Mouse (Mus musculus) adrenal gland, postnatal 36 days (tissue): ENCODE results near the gene Kdelc1. TPM values are rescaled to one million over a fixed set of nuclear protein-coding genes. Genes with fewer than 3 reads are reported as not detected.

Experiments
- DNase-seq, 2 experiments: peaks; one replicate each; pipeline ENCODE4 v3.0.0; 2021; ENCODE audit warnings: mixed read lengths in 1 of 2
- long read RNA-seq, 2 experiments: library from polyadenylated mRNA; stranded (forward); transcript quantifications; one replicate each; pipeline ENCODE4 v2.0.0; 2021; ENCODE audit warnings: borderline sequencing depth in 2 of 2
- total RNA-seq, 2 experiments: library from RNA; stranded (reverse); gene quantifications; 2 replicates each; pipeline ENCODE4 v1.2.3; 2021

Gene Kdelc1
- total RNA-seq, result 10 to 100 TPM; 16.3 to 20.8 TPM
- long read RNA-seq, experiment 1, transcript Kdelc1-202 (10 exons, 2,359 nt), result major isoform, 26 of 32 reads
- long read RNA-seq, experiment 1, partial matches to known transcripts, result 1 of 32 reads
- long read RNA-seq, experiment 1, other reads (novel, unspliced or antisense), result 4 of 32 reads
- long read RNA-seq, experiment 2, transcript Kdelc1-202 (10 exons, 2,359 nt), result major isoform, 5 of 10 reads
- long read RNA-seq, experiment 2, partial matches to known transcripts, result 1 of 10 reads
- long read RNA-seq, experiment 2, other reads (novel, unspliced or antisense), result 2 of 10 reads

DNA sequence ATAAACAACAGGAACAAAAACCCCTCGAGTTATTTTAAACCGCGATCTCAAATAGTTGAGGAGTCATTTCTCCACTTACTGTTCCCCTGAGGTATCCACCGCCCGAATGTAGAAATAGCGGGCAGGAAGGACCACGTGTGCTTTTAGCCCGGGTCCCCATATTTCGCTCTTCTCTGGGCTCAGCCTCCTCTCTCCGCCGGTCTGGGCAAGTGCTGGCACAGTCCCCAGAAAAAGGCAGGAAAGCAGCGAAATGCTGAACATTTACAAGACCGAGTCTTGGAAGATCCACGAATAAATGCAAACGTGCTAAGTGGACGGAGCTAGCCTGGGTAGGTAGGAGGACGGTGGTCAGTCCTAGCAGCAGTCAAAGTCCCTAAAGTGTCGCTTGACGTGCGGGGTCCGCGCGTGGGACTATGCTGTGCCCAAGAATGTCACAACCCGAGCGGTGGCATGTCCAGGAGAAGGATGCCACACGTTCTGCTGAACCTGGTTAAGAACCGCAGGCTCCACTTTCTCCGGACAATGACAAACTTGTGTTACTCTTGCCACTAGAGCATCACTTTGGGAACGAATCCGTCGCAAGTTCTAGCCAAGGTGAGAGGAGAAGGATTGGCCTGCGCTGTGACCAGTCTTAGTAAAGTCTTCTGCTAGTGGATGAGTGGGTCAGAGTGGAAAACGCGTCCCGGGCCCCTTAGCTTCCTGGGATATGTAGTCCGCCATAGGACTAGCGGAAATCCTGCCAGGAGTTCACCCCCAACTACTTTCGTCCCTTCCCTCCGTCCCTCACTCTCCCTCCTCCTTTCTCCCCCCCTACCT is at the start of gene Kdelc1, which contains the start of gene Bivm:
Gene Kdelc1, minus strand, starts transcription at position 570 of the 816 bp plus-strand sequence.
Gene Bivm, plus strand, starts transcription at position 719 of the 816 bp plus-strand sequence.
- DNase-seq, result peak; percentile 88 to 89

DNA sequence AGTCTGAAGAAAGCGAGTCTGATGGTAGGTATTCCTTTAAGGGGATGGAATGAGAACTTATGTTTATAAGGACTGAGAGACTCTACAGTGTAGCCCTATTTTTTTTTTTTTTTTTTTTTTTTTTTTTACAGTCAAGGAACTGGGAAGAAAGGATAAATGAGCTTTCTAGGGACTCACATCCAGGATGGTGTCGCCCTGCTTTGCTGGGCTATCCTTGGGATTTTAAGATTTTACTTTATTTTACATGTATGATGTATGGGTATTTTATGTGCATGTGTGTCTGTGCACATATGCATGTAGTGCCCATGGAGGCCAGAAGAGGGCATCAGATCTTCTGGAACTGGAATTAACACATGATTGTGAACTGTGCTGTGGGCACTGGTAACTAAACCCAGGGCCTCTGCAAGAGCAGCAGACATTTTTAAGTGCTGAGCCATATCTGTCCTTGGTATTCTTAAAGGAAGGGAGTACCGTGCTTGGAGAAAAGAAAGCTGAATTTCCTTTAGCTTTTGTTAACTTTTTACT is 49.3 kb upstream of the Kdelc1 start:
- no peak for DNase-seq

DNA sequence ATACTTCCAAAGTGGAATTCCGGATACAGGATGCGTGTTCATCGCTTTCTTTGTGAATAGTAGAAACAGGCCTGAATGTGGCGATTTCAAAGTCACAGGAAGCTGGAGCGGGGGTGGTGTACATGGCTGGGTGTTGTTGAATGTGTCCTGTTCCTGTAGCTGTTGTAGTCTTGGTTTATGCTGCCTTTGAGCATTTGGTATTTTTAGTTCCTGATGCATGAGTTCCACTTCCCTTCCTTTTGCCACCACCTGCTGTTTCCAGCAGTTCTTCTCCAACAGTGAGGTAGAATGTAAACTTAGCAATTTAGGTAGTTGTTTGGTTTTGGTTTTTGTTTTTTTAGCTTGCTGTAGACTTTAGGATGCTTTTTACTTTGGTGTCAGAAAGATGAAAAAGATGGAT is 43.8 kb upstream of the Kdelc1 start:
- DNase-seq, result no peak

DNA sequence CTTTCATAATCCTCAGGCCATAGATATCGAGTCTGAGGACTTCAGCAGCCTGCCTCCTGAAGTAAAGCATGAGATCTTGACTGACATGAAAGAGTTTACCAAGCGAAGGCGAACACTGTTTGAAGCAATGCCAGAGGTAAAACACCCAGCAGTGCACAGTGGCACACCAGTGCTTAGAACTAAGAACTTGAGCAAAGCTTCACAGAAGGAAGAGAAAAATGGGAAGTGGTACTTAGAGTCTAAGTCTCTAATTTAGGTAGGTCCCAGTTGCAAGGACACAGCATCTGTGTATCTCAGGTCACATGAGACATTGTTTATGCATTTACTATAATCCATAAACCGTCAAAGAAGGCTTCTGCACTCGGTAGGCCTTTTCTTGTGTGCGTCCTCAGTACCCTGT is 43.2 kb upstream of the Kdelc1 start:
- no peak for DNase-seq

DNA sequence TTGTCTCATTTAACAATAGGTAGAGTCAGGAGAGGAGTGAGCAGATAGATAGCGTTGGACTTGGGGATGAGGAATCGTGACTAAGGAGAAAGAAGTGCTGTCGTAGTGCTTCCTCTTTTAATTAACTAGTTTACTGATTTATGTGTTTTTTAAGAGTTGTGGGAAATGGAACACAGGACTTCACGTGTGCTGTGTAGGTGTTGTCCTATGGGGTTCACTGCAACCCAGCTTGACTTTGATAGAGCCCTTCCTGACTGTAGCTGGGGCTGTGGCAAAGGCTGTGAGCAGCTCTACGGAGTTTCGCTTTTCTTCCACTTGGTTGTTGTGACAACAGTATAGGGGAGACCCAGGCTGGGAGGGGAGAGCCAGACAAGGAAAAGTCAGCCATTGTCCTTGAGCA is 39.7 kb upstream of the Kdelc1 start:
- DNase-seq, result no peak

DNA sequence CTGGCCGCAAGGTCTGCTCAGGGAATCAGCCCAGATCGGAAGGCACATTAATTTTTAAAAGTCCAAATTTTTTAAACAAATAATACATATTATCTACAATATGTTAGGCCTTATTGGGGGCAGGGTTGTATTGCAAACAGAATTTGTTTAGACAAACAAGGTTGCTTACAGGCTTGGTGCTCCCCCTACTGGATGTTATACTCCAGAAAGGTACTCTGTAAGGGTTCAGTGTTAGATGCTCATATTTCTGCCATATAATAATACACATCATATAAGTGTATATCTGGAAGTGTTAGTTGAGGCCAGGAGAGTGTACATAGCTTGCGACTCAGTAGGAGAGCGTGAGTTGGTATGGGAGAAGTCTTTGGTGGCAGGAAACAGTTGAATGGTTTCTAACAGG is 36.7 kb upstream of the Kdelc1 start:
- no peak for DNase-seq

DNA sequence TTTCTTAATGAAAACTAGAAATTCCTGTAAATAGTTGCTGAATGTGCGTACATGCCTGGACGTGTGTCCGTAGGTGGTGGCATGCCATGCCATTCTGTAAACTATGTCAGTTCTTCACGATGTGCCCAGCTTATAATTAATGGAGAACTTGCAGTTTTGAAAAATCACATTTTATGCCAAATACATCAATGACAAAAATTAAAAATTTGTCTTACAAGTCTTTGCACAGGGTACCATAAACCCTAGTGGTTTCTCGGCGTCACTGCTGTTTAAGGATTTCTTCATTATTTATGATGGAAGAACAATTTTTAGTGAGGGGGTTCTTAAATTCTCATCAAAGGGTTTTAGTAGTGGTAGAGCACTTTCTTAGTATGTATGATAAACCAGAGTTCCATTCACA is 30.1 kb upstream of the Kdelc1 start:
- DNase-seq, result no peak

DNA sequence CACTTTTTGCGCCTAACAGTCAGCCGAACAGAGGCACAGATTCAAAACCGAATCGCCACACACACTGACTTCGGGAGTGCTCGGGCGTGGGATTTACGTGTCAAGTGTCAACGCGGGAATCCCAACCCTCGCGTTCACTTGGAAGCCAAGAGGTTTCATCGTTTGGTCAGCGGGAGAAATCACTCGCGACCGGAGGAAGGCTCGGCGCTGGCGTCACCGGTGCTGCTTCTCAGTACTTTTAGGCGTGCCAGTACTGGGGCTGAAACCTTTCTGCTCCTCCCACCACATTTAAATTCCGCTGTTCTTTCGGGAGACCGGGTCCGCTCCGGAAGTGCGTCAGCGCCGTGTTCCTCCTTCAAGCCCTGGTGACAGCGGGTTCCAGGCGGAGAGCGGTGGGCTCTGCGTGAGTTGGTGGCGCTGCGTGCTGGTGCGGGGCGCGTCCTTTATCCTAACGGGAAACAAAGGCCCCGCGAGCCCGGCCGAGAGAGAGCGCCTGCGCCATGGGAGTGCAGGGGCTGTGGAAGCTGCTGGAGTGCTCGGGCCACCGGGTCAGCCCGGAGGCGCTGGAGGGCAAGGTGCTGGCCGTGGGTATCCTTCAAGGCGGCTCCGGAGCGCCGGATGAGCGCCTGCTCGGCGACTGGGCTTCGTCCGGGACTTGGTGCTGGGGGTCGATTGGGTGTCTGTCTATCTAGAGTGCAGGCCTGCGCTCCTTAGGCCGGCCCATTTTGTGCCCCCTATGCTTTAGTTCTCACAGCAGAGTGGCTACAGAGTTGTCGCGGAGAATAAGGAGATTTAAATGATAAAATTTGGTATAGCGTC is 29.2 kb upstream of the Kdelc1 start, which contains the start of gene Ercc5:
Gene Ercc5, plus strand, starts transcription at position 182 of the 819 bp plus-strand sequence.
- peak; percentile 90 to 92 for DNase-seq

DNA sequence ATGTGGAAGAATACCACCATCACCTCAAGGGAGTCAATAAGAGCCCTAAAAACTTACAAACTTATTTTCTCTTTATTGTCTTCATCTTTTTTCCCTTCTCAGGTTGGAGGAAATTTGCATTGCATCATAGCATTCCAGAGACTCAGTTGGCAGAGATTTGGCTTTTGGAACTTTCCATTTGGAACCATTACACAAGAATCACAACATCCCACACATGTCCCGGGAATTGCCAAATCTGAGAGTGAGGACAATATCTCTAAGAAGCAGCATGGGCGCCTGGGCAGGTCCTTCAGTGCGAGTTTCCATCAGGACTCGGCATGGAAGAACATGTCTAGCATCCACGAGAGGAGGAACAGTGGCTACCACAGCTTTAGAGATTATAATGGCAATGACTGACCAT is 24.1 kb upstream of the Kdelc1 start:
- no peak for DNase-seq

DNA sequence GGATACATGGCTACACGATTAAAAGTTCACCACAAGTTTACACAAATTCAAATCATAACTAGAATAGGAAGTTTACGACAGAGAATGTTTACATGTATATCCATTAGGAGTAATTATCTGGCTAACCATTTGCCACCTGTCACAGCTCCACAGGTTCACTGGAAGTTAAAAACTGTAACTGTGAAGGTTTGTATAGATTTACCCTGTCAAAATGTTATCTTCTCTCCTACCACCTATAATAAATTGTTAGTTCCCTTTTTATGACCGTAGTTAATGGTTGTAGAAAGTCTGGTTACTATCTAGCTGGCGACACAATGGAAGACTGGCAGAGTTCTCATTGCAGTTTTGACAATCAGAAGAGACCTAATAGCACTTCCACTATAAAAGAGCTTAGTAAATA is 21.6 kb upstream of the Kdelc1 start:
- no peak for DNase-seq

DNA sequence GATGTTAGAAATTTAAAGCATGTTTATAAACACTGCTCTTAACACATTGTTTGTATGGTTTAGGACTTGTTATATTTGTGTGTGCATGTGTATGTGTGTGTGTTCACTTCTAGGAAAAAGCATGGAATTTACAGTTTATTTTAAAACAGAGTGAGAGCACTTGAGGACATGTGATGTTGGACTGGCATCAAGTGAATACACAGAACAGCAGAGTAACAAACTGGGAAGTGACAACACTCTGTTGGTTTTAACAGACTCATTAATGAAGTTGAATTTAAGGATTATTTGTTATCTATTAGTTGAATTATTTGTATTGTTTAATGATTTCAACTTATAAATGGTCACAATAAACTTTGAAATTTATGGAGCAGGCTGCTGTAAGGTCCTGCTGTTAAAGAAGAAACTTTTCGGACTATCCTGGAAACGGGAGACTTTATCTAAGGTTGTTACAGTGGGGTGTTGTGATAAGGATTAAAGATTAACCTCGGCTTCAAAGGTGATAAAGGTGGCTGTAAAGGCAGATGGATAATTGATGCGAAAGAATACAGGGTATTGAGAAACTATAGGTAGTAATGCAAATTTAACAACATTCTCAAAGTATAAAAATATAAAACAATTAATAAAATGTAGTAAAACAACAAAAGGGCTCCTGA is 11.4 kb upstream of the Kdelc1 start:
- DNase-seq, result no peak

DNA sequence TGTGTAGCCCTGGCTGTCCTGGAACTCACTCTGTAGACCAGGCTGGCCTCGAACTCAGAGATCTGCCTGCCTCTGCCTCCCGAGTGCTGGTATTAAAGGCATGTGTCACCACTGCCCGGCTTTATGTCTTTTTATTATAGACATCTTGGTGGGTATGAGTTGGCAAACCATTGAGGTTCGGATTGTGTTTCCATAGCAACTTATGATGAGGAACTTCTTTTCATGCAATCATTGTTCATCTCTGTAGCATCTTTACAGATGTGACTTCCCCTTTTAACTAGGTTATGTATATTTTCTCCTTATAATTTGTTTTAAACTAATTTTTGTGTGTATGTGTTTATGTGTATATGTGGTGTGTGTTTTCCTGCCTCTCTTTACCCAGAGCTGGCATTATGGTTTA is 7.0 kb upstream of the Kdelc1 start:
- no peak for DNase-seq

DNA sequence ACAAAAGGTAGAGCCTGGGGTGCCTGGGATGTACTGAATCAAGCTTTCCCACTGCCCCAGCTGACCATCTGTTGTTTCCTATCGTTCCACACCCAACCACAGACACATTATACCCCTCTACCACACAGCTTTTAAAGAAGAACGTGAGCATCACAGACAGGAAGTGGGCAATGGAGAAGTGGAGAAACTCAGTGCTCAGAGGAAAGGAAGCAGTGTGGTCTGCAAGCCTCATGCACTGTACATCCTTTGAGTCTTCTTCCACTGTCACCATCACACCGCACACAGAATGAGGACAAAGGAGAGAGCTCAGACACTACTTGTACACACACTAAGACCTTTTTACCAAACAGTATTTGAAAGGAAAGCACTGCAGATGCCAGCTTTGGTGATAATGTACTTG is 3.6 kb upstream of the Kdelc1 start:
- DNase-seq, result no peak

DNA sequence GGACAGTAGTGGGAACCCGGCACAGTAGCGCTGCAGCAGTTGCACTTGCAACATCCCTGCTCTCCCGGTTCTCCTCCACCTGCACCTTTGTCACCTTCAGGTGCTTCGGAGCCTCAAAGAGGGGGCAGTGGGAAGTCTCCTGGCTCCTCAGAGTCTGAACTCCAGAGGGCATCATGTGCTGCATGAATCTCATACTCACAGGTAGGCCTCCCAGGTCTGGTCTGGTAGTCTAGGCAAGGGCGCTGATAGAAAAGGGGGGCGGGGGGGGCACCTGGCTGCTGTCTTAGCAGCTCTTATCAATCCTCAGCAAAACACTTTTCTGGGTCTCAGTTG is 1.4 kb upstream of the Kdelc1 start:
- no peak for DNase-seq

DNA sequence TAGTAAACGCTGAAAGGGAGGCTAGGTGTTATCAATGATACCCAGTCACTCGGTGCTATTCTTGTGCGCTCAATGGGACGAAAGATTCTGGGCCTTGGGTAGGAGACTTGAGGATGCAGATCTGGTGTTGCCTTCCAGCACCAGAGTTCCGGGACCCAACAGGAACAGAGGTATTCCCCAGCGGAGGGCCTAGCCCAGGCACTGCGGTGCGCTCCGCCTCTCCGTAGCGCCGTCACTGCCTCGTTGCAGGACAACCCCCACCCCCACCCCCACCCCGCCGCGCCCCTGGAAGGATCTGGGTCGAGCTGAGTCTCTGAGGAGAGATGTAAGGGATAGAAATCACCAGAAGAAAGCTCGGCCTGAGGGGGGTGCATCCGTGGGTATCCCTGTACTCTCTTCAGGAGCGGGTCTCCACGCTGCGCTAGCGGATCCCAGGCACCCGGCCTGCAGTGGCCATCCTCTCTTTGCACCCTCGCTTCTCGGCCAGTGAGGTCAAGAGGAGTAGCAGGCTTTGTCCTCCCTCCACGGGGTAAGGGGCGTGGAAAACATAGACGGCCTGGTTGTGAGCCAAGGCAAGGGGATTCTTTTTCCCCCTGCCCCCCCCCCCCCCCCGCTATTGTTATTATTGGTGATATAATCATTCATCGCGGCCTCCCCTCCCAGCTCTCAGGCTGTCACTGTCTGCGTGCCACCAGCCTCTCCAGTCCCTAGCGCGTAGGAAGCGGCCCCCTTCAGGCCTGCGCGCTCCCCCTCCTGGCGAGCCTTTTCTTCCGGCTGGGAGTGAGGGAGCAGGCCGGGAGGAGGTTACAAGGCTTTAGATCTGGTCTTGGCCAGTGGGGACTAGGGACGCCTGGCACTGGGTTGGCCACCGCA is 829 bp upstream of the Kdelc1 start:
- DNase-seq, result peak; percentile 89 to 90

DNA sequence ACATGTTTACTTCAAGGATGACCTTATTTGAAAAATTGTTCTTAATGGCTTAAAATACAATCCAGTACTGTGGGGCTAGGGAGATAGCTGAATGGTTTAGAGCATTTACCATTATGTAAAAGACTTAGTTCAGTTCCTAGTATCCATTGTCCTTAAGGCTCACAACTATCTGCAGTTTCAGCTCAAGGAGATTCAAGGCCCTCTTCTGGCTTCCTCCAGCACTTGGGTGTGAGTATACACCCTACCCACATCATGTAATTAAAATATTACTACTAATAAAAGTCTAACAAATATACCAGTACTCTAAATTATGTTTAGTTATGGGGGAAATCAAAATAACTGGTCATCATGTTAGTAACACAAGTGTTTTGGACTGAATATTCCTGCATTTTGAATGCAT is 1.0 kb downstream of the Kdelc1 start:
- DNase-seq, result no peak

DNA sequence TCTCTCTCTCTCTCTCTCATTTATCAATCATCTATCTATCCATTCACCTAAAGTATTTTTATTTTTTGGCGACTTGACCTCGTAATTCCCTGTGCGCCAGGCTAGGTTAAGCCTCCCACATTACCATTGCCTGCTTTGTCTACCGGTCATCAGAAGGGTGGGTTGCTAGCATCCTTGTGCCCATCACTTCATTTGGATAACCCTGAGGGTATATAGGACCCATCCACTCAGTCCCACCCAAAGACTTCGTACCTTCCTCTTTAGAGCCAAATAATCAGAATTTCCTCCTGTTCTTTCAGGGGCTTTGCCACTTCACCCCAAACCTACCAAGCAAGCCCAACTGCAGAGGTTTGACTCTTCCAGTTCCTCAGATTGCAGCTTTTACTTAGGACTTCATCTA is 15.7 kb downstream of the Kdelc1 start:
- DNase-seq, result no peak

DNA sequence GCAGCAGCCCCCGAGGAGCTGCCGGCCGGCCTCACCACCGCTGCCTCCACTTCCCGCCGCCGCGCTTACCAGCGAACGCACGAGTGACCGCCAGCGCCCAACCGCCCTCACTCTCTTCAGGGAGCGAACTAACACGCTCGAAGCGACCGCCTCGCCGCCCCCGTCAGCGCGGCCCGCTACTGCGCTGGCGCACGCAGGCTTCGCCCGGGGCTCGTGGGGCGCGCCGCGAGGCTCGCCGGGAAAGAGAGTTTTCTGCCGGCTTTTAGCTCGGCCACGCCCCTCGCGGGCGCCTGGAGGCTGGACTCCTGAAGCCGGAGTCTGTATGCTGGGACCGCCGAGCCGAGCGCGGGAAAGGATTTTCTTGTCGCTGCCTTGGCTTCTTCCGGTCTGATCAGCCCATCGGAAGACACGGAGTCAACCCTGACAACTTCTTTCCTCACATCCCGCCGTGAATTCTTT is 16.3 kb downstream of the Kdelc1 start, which contains the start of gene Tex30:
Gene Tex30, minus strand, starts transcription at position 183 of the 459 bp plus-strand sequence.
- DNase-seq, result peak; percentile 97

DNA sequence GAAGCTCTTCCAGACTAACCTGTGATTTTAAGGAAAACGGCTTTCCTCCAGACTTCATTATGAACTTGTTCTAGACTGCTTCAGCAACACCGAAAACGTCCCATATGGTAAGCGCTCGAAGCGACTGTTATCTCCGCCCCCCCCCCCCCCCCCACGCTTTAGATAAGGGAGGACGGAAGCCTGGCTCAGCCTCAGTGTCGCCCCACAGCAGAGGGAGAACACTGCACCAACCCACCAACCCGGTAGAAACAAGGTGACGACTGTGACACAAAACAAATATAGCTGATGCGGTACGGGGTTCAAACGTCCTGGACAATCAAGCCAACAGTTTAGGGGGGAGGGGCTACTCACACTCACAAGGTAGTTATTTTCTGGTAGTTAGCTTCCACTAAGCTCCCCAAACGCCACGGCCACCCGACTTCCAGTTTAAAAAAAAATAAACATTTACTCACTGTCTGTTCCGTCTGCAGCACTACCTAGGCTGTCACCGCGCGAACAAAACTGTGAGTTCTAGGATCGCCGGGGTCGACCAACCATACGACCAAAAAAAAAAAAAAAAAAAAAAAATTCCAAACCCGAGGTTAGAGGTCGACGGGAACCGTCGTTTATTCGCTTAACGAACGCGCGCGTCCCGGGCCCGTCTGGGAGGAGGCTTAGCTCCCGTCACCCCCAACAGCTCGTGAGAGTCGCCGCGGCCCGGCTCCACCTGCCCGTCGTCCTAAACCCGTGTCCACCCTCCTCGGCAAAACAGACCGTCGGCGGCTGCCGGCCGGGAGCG is 17.0 kb downstream of the Kdelc1 start:
- DNase-seq, result peak; percentile 20 to 32

DNA sequence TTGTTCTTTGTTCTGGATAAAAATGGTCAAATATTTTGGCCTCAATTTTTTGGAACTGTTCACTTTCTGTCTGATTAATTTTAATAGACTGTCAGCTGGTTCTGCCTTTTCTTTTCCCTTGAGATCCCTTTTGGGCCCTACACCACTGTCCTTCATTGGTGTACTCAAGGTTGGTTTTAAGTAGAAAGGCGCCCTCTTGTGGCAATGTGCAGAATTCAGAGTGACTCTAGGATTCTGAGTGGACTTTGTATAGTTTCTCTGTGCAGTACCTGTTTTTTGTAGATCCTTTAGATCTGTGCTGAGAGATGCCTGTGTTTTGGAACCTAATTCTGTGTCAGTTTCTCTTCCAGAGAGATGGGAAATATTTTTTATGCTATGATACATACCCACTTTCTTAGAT is 54.0 kb downstream of the Kdelc1 start:
- peak; percentile 63 to 70 for DNase-seq
